Mouse (Mus musculus) heart, postnatal 10 days (tissue): ENCODE results near the gene Serp1. TPM values are rescaled to one million over a fixed set of nuclear protein-coding genes. Genes with fewer than 3 reads are reported as not detected.
"Not testable (repeated sequence)": the region's sequence is repeated elsewhere in the genome, so short reads cannot be mapped to it uniquely, and the experiment has no call there.

Experiments used
- DNase-seq, 2 experiments: peaks; one replicate each; pipeline ENCODE4 v3.0.0; 2021
- intact Hi-C: fragments of 180-260 bp; cut with DNase I; formaldehyde crosslinking; loops from one replicate; pipeline ENCODE4 v1.15.1; 2025
- total RNA-seq, 2 experiments: library from RNA; stranded (reverse); gene quantifications; 2 replicates each; pipeline ENCODE4 v1.2.3; 2021

Serp1 gene
- total RNA-seq, 2 experiments from 2014 or later: 20.7 to 21.4 TPM

DNA sequence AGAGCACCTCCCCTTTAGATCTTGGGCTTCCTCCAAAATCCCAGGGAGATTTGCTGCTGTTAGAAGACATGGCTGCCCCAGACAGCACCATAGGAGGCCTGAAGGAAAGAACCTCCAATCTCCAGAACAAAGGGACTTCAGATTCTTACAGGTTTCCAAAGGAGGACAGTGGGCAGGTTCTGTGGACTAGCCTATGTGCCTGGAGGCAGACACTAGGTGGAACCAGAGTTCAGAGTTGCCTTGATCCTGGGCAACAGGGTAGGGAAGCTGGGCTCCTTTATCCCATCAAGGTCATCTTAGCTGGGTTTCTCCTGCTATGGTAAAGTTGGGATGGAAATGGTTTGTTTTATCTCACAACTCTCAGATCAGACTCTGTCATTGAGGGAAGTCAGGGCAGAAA is 14.1 kb downstream of the Serp1 start:
- DNase-seq: peak in 1 of 2 experiments; percentile 18
- intact Hi-C loops: no loop called here

DNA sequence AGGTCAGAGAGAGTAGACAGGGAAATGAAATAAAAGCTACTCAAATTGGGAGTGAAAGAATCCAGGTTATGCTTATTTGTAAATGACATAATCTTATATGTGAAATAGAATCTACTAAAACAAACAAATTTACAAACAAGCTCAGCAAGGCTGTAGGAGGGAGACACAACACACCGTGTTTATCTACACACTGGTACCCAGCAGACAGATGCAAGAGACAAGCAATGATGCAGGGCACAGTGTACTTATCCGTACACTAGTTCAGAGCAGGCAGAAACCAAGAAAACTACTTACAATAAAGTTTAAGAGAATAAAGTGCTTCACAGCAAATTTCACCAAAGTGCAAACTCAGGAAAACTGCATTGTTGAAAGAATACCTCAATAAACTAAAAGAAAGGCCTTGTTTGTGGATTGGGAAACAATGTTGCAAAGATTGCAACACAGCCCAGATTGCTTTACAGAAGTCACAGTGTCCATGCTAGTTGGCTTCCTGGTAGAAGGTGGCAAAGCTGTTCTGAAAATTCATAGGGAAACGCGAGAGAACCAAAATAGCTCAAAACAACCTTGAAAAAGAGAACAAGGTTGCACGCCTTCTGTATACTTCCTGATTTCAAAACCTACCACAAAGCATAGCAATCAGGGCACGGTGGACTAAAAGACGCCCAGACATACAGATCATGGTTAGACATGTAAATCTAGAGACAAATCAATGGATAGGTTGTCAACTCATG is 17.5 kb downstream of the Serp1 start:
- intact Hi-C loops: no loop called here
- no peak for DNase-seq

DNA sequence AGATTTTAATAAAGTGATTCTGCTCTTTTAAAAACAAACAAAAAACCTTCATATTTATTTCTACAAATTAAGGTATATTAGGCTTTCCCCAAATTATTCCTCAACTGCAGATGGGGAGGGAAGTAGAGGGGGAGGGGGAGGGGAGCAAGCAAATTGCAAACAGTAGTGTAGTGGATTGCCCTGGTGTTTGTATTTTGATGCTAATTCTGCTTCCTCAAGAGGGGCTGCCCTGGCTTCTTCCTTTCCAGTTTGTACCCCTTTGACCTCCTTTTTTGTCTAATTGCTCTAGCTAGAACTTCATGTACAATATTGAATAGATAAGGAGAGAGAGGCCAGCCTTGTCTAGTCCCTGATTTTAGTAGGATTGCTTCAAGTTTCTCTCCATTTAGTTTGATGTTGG is 21.0 kb downstream of the Serp1 start:
- DNase-seq: no peak
- intact Hi-C loops: loop anchor here (5.0 kb wide), 1 partner anchor 278 kb away; no protein-coding TSS in a partner anchor

DNA sequence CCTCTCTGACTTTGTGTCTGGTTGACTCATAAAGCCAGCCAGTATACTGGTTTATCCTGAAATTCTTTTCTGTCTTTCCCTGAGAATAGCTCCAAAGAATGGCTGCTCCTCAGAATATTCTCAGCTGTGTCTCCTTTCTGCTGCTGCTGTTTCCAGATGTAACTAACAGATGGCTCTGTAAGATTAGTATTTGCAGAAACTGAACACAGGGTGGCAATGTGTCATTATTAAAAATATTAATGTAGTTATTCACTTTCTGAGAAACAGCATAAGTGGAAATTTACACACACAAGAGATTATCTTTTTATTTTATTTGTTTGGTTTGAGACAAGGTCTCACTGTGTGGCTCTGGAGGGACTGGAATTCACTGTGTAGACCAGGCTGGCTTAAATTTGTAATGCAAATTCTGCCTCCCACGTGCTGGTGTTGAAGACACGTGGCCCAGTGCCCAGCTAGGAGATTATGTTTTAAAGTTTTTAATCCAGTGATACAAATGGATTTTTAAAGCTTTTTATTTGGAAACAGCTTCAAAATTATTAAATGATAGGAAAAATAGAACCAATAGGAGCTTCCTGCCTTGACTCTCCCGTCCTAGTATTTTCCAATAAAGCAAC is 21.9 kb downstream of the Serp1 start:
- DNase-seq: no peak

DNA sequence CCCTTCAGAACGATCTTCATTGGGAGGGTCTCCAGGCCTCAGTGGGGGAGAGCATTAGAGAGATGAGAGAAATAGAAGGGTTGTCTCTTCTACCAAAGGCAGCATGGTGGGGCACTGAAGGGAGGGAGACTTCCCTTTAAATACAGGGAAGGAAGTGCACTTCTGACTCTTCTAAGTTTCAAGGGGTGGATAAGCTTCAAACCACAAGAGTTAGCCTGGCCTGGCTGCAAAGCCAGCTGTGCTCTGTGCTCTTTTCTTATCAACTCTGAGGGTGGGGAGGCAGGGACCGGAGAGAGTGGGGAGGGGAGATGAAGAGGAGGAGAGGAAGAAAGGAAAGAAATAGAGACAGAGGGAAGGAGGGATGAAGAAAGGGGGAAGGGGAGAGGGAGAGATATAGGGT is 23.7 kb downstream of the Serp1 start:
- DNase-seq: no peak
- intact Hi-C loops: loop anchor here (5.0 kb wide), 1 partner anchor 280 kb away; no protein-coding TSS in a partner anchor

More for the DNA sequence above, 21.9 kb downstream of the Serp1 start:
- intact Hi-C loops: loop anchor here (5.0 kb wide), 1 partner anchor 278 kb away; no protein-coding TSS in a partner anchor

DNA sequence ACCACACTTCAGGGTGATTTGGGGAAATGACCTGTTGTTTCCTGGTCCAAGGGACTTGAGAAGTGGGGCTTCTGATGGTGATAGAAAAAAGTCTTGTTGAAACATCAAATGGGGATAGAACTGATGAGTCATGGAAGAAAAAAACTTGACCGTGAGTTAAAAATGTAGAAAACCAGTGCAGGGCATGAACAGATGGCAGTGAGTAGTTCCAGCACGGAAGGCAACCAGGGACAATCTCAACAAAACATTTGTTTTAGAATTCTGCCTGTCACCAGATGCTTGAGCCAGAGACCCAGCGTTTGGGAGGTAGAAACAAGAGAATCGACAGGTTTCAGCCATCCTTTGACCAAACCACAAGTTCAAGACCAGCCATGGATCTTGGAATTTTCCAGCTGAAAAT is 32.1 kb downstream of the Serp1 start:
- intact Hi-C loops: loop anchor here (5.0 kb wide), 1 partner anchor 651 kb away; no protein-coding TSS in a partner anchor

DNA sequence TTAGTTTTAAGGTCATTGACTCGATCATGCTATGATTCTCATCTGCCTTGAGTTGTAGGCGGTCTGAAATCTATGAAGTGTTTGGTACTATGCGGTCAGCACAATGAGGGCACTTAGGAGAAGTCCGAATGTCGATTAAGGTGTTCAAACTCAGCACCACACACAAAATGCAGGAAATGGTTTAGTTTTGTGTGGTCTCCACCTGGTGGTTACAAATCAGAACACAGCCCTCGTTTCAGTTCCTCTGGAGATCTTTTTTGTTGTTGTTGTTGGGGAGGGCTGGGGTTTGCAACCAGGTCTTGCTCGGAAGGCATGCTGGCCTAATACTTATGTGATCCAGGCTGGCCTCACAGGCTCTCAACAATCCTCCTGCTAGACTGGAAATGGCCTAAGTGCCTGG is 34.9 kb downstream of the Serp1 start:
- DNase-seq: peak; percentile 39 to 65
- intact Hi-C loops: loop anchor here (1.0 to 5.0 kb wide), 4 partner anchors 74 to 648 kb away; no protein-coding TSS in a partner anchor

More for the DNA sequence above, 32.1 kb downstream of the Serp1 start:
- no peak for DNase-seq

DNA sequence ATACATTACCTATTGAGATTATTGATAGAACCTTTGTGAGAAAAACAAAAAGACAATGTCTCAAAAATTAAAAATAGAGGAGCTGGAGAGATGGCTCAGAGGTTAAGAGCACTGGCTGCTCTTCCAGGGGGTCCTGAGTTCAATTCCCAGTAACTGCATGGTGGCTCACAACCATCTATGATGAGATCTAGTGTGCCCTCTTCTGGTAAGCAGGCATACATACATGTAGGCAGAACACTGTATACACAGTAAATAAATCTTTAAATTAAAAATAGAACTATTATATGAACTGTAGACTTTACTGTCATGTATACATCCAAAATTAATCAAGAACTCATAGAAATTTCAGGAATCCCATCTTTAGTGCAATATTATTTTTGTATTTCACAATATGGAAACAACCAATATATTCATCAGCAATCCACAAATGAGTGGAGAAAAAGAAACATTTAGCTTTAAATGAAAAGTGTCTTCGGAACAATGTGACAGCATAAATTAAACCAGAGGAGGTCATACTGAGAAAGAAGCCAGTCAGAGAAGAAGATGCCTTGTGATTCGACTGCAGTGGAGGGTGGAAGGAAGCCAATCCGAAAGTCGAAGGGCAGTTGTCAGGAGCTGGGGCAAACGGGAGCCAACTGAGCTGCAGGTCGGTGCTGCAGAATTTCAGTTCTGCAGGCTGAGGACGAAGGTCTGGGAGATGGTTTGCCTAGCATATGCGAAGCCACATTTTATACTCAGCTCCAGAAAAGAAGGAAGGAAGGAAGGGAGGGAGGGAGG is 37.5 kb downstream of the Serp1 start:
- intact Hi-C loops: loop anchor here (5.0 kb wide), 1 partner anchor 186 kb away; no protein-coding TSS in a partner anchor
- DNase-seq: no peak

DNA sequence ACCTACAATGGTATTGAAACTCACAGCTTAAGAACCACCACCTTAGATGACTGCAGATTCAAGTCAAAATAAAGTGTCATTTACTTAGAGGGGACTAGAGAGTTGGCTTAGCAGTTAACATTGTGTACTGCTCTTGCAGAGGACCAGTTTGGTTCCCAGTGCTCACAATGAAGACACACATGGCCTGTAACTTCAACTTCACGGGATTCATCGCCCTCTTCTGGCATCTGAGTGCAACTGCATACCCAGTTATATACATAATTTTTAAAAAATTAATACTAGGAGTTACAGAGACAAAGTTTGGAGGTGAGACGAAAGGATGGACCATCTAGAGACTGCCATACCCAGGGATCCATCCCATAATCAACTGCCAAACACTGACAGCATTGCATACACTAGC is 38.6 kb downstream of the Serp1 start:
- intact Hi-C loops: loop anchor here (5.0 kb wide), 1 partner anchor 185 kb away; no protein-coding TSS in a partner anchor
- DNase-seq: no peak

DNA sequence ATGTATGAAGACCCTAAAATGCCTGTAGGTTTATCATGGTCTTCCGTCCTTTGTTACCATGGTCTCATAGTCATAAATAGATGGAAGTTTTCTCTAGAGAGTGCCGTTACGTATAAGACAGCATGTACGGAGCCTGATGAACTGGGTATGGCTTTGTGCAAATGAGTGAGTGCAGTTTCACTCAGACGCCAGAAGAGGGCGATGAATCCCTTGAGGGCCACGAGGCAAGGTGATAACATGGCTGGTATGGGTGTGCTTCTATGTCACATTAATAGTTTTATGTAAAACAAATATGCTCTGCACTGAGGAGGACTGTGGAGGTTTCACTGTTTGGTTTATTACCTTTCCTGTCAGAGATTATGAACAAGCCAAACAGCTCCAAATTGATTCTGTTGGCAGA is 39.8 kb downstream of the Serp1 start:
- peak in 1 of 2 experiments; percentile 10 for DNase-seq
- intact Hi-C loops: loop anchor here (5.0 kb wide), 1 partner anchor 184 kb away; no protein-coding TSS in a partner anchor

DNA sequence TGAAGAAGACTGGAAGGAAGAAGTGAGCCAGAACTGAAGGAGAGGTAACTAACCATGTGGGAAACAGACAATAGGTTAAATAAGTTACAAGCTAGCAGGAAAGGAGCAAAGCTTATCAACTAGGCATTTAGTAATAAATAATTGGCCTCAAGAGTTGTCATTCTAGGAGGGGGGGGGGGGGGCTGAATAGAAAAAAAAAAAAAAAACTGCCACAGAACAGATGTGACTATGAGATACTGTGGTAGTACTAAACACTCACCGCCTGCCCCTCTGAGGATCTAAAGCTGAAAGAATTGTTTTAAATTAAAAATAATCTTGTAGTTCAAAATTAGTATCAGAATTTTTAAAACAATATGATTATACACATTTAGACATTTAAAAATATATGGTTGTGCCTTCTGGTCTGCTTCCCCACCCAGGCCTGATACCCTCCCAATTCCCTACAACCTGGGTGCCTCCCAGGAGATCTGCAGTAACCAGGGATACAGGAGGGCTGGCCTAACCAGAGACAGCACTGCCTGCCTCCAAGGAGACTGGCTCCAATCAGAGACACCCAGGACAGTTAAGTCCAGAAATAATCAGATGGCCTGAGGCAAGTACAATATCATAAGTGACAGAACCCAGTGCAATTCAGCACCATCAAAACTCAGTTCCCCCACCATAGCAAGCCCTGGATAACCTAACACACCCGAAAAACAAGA is 46.8 kb downstream of the Serp1 start:
- DNase-seq: no peak
- intact Hi-C loops: no loop called here

DNA sequence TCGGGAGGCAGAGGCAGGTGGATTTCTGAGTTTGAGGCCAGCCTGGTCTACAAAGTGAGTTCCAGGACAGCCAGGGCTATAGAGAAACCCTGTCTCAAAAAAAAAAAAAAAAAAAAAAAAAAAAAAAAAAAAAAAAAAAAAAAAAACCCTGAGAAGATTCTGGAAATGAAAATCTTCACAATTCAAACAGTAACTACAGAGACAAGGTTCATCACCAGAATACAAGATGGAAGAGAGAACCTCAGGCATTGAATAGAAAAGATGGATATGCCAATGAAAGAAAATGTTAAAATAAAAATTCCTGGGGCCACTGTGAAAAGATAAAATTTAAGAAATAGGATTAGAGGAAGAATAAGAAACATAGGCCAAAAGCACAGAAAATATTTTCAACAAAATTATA is 50.4 kb downstream of the Serp1 start:
- intact Hi-C loops, DNase-seq: not testable (repeated sequence)

Other genes starting within 250 kb of the Serp1 start
- gene Tsc22d2, start 111.2 kb downstream of the Serp1 start, total RNA-seq: 10 to 100 TPM; 28.7 to 33.1 TPM
- 10 to 100 TPM; 43.5 to 45.8 TPM for gene Eif2a, start 71 bp downstream of the Serp1 start, total RNA-seq
- 100 to 1,000 TPM; 117 to 118 TPM for gene Selenot, start 50.7 kb upstream of the Serp1 start, total RNA-seq
- under 1 TPM in 1 of 2 experiments, not detected in 1; 0.12 TPM for gene Erich6, start 111.3 kb upstream of the Serp1 start, total RNA-seq
- 10 to 100 TPM; 12.6 to 13.5 TPM for gene Siah2, start 166.5 kb upstream of the Serp1 start, total RNA-seq